Mouse (Mus musculus): ENCODE data around the gene Il17rd.

DNA sequence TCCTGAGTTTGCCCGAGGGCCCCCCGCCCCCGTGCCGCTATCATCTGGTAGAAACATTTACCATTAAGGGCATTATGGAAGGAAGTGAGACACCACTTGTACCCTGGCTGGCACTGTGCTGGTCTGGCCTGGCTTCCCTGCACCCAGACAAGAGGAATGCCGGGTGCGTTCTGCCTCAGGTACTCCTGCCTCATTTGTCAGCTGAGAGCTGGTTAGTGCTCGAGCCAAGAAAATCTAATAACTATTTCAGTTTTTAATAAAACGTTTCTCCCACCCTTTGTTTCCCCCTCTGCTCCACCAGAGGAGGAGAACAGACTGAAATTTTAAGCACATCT lies 20.4 kb downstream of the Il17rd start:
- TF ChIP-seq CTCF (IDR thresholded peaks at IDR 0.05; ENCODE audit: extremely low read depth, insufficient read depth, low read length) (no peak), POLR2A (IDR thresholded peaks at IDR 0.05; ENCODE audit: extremely low read depth, insufficient read depth, low read length) (no peak)

Data from cortical plate, adult 2 months (tissue).